Mouse (Mus musculus): Measurements from ENCODE around the gene Bach1.

Gene Bach1

DNA sequence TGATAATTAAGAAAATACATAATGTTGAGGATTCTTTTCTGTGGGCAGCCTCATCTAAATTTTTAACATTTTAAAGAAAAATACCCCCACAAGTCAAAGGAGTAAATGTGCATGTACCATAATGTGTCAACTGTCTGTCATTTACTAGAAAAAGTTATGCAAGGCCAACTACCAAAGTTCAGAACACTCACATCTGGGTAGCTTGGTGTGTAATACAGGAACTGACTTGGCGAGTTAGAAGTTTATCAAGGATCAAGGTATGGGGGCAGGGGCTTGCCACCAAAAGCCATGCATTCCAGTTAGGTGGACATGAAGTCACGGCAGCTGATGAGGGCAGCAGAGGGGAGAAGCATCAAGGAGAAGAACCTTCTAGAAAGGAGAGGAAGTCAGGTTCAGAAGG is 13.2 kb downstream of the Bach1 start:
- no peak for DNase-seq (ENCODE audit: low spot score)

- peak; percentile 43 for DNase-seq (ENCODE audit: low spot score)
Measured at GRCm38 (mm10) chr16:87712986-87713693, 14.4 kb downstream of the Bach1 start.

- DNase-seq (ENCODE audit: low spot score), result no peak
Measured at GRCm38 (mm10) chr16:87714550-87714949, 15.8 kb downstream of the Bach1 start.

GRCm38 (mm10) chr16:87715221-87715620 is 16.5 kb downstream of the Bach1 start:
- DNase-seq (ENCODE audit: low spot score), result no peak

DNA sequence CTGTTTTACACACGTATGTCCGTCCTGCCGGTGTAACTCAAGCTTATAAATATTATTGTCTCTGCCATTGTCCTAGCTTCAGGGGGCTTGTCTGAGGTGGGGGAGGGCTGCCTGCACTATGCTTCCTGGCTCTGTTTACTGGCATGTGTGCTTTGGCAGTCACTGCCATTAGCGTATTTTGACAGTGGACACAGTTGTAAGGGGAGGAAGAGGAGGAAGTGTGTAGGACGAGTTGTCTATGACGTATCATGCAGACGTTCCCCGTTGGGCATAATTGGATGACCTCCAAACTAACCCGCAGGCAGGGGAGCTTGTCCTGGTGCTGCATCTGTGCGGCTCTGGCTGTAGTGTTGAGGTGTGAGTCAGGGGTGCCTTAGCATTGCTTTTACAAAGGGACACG is 17.5 kb downstream of the Bach1 start:
- DNase-seq (ENCODE audit: low spot score), result no peak

GRCm38 (mm10) chr16:87717046-87717660 is 18.4 kb downstream of the Bach1 start:
- no peak for DNase-seq (ENCODE audit: low spot score)

GRCm38 (mm10) chr16:87719071-87719470 is 20.3 kb downstream of the Bach1 start:
- DNase-seq (ENCODE audit: low spot score), result no peak

GRCm38 (mm10) chr16:87719688-87720283 is 21.0 kb downstream of the Bach1 start:
- DNase-seq (ENCODE audit: low spot score), result no peak

GRCm38 (mm10) chr16:87720851-87721409 is 22.2 kb downstream of the Bach1 start:
- DNase-seq (ENCODE audit: low spot score), result no peak

DNA sequence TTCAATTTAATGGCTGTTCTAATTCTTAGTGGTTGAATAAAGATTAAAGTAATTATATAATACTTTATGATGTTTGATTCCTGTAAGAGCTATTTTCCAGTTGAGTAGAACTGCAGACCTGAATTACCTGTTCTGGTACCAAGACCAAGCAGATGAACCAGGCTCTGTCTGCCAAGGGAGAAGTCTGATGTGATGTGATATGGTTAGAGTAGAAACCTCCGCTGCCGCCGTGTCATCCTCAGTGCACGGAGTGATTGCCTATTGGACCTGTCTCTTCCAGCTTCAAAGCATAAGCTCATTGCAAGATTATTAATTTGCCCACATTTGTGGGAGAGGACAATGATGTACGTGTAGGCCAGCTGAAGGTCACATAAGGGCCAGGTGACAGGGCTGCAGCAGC is 24.1 kb downstream of the Bach1 start:
- no peak for DNase-seq (ENCODE audit: low spot score)

- peak; percentile 50 for DNase-seq (ENCODE audit: low spot score)
Measured at GRCm38 (mm10) chr16:87723479-87723878, 24.7 kb downstream of the Bach1 start.

DNA sequence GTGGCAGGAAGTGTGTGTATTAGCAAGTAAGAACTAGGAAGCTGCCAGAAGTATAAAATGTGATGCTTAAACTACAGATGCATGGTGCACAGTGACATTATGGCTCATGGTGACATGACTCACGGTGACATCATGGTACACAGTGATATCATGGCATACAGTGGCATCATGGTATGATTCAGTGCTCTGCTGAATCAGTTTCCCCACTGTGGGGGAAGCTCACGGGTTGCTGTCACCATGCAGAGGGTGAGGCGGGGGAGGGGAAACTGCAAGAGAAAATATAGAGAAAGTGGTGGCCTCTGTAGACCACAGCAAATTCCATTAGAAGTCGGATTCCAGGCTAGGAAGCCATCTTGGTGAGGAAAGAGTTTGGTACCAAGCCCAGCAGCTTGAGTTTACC is 26.1 kb downstream of the Bach1 start:
- no peak for DNase-seq (ENCODE audit: low spot score)

DNA sequence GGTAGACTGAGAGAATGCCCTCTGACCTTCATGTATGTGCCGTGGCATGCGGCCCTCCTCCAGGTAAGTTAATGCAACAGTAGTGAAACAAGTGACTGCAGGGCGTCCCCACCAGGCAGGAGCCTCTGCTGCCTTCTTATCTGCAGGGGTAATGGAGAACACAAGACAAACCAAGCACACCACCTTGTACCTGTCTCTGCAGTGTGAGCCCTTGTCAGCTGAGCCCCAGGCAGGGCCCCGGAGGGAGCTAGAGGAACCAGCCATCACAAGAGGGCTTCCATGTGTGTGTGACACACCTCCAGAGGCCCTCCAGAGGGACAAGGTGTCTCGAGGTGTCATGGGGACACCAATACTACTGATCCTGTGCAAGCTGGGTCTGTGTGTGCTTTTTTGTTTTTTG is 26.5 kb downstream of the Bach1 start:
- DNase-seq (ENCODE audit: low spot score), result no peak

- peak; percentile 73 for DNase-seq (ENCODE audit: low spot score)
Measured at GRCm38 (mm10) chr16:87725963-87726362, 27.2 kb downstream of the Bach1 start.

- no peak for DNase-seq (ENCODE audit: low spot score)
Measured at GRCm38 (mm10) chr16:87726369-87726768, 27.6 kb downstream of the Bach1 start.

DNA sequence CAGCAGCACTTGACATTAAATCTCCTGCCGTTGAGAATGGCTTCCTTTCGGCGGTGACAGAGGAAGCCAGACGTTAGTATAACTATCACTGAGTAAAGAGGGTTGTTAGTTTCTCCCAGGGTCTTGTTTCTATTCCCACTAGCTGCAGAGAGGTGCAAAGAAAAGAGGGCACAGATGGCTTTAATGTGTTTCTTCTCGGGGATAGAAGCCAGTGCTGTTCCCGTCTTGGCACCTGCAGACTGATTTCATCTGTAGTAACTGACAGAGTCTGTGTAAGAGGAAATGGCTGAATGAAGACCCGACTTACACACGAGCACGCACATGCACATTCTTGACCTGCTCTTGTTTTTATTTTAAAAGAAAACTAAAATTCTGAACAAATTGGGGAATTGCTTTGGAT is 28.5 kb downstream of the Bach1 start:
- DNase-seq (ENCODE audit: low spot score), result no peak

GRCm38 (mm10) chr16:87727918-87728317 is 29.2 kb downstream of the Bach1 start:
- DNase-seq (ENCODE audit: low spot score), result no peak

DNA sequence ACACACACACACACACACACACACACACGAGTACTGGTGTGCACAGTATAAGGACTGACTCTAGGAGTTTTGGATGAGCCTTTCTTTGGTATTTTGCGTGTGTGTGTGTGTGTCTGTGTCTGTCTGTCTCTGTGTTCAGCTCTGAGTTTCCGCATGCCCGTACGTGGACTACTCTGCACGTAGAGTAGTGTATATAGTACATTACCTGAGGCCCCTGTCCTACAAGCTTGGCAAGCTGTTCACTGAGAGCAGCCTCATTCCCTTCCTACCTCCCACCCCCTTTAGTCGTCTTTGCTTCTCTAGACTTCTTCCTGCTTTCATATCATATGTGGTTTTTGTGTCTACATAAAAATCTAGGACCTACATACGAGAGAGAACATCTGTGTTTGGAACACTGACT is 30.0 kb downstream of the Bach1 start:
- DNase-seq (ENCODE audit: low spot score), result no peak

DNA sequence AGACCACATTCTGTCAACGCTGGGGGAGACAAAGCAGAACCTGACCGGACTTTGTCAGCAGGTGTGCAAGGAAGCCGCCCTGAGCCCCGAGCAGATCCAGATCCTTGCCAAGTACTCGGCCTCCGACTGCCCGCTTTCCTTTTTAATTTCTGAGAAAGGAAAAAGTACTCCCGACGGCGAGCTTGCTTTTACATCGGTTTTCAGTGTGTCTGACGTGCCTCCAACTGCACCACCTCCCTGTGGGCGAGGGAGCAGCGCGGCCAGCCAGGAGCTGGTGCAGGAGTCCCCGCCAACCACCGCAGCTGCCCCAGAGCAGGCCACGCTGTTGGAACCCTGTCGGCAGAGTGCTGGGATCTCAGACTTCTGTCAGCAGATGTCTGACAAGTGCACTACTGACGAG is 30.7 kb downstream of the Bach1 start:
- DNase-seq (ENCODE audit: low spot score), result no peak

- DNase-seq (ENCODE audit: low spot score), result no peak
Measured at GRCm38 (mm10) chr16:87734868-87735381, 36.2 kb downstream of the Bach1 start.

- DNase-seq (ENCODE audit: low spot score), result no peak
Measured at GRCm38 (mm10) chr16:87736106-87736505, 37.4 kb downstream of the Bach1 start.

GRCm38 (mm10) chr16:87737296-87737695 is 38.6 kb downstream of the Bach1 start:
- DNase-seq (ENCODE audit: low spot score), result no peak

Measured in T-cell, adult 2 months (primary cell).